Mouse (Mus musculus) neutrophil, adult 59 days (primary cell): Measurements from ENCODE around the gene Fam168b. TPM values are rescaled to one million over a fixed set of nuclear protein-coding genes. Genes with fewer than 3 reads are reported as not detected.

Experiments
- total RNA-seq, 2 experiments: library from RNA; stranded (reverse); gene quantifications; 1 replicate in 1 of 2; 2 replicates in 1 of 2; pipeline ENCODE4 v1.2.4; 2023

Fam168b gene
- 100 to 1,000 TPM in 1 of 2 experiments, 10 to 100 TPM in 1; 94.8 to 106 TPM for total RNA-seq

GRCm38 (mm10) chr1:34842887-34843618 lies at the start of gene Fam168b:
TSS of gene Fam168b (minus strand) at chr1:34843065.

GRCm38 (mm10) chr1:34849745-34850342 lies 7.0 kb upstream of the Fam168b start, which contains the start of gene Plekhb2:
TSS of gene Plekhb2 (plus strand) at chr1:34849976.

Other genes starting within 250 kb of the Fam168b start
- gene Plekhb2, start 6.9 kb upstream of the Fam168b start, total RNA-seq = 10 to 100 TPM; 31.6 to 33.5 TPM